Mouse (Mus musculus) lung, postnatal 36 days (tissue): ENCODE data around the gene Ocln.

Source experiments
- DNase-seq: peaks from one replicate; pipeline ENCODE4 v3.0.0; 2022; ENCODE audit warnings: mixed read lengths

Ocln gene

DNA sequence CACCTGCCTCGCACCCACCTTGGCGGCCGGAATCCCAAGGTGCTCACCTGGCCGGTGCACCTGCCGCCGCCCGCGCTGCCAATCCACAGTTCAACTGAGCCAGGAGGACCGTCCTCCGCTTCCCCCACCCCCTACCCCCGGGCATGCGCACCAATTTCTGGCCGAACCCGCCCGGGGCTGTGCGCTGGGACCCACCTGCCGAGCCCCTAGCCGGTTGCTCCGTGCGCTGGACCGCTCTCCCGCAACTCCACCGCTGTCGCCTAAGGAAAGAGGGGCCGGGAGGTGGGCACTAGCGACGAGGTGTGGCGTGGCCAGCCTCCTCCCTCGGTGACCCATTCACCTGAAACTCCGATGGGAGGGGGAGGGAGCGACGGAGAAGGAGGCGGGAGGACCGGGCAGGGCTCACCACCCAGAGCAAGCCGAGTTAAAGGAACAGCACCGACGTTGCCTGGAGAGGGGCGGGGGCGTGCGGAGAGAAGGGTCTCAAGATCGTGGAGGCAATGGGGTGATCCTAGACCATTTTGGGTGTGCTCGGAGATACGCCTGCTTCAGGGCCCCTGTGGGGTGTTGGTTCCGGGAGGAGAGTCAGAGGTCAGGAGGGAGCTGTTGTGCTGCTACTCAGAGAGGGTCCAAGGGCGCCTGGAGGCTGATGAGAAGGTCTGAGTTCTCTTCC, at the start of gene Ocln:
Gene Ocln, minus strand, starts transcription at position 350 of the 673 bp plus-strand sequence.
- DNase-seq, result peak; percentile 84

GRCm38 (mm10) chr13:100601034-100601433, 48.5 kb upstream of the Ocln start:
- DNase-seq, result no peak

GRCm38 (mm10) chr13:100600317-100600716, 47.8 kb upstream of the Ocln start:
- no peak for DNase-seq

DNA sequence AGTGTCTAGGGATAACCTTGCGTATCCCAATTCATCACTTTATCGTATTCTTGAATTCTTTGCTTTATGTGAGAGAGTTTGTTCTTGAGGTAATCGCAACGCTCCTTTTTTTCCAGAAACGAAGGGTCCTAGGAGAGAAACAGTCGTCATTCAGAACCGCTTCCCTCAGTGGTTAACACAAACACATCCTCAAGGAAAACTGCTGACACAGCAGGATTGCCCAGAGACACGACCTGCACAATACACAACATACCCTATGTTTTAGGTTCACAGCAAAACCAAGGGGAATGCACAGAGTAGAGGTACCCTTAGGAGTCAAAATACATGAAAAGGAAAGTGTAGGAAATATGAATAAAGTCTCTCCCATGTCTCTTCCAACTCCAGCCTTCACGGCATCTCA, 44.8 kb upstream of the Ocln start:
- no peak for DNase-seq

DNA sequence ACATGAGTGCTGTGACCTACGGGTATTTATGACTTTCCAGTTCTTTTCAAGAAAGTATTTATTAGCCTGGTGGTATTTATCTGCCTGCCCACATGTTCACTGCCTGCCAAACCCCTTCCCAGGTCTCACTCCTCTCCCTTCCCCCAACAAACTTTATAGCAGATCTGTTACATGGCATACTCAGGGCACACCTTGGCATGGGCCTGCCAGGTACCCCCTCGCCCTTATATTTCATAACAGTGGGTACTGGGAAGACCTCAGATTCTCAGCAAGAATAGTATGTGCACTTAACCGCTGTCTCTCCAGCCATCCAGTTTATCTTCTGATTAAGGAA, 43.0 kb upstream of the Ocln start:
- no peak for DNase-seq

DNA sequence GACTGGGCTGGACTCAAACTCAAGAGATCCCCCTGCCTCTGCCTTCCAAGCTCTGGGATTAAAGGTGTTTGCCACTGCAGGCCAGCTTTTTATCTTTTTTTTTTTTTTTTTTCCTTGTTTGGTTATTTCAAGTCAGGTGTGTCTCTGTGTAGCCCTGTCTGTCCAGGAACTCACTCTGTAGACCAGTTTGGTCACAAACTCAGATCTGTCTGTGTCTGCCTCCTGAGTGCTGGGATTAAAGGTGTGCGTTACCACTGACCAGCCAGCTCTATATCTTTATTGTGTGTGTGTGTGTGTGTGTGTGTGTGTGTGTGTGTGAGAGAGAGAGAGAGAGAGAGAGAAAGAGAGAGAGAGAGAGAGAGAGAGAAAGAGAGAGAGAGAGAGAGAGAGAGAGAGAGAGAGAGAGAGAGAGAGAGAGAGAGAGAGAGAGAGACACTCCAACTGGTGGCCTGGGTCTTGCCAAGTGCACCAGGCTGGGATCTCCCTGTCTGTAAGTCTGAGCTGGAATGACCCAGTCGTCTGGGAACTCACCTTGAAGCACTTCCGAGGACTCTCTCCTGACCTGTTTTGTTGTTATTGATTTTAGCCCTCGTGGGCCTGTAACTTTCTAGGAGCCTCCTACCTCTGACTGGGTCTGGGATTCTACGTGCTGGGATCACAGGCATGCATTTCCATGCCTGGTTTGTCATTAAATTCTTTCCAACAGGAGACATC, 42.5 kb upstream of the Ocln start:
- no peak for DNase-seq

GRCm38 (mm10) chr13:100594041-100594792, 41.7 kb upstream of the Ocln start:
- peak; percentile 78 for DNase-seq

DNA sequence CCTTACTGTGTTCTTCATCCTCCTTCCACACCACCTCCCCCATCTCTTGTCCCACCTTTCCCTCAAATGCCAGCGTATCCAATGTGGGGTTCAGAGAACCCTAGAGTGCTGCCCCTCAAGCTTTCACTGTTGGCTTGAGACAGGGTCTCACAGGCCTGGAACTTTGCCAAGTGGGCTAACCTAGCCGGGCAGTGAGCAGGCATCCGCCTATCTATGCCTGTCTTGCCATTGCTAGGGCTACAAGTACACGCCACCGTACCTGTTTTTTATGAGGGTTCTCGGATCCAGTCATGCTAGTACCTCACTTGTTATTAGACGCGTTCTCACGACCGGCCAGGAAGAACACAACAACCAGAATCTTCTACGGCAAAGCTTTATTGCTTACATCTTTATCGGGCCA, 36.1 kb upstream of the Ocln start:
- no peak for DNase-seq

- DNase-seq, result no peak
Measured at GRCm38 (mm10) chr13:100582144-100582543, 29.6 kb upstream of the Ocln start.

DNA sequence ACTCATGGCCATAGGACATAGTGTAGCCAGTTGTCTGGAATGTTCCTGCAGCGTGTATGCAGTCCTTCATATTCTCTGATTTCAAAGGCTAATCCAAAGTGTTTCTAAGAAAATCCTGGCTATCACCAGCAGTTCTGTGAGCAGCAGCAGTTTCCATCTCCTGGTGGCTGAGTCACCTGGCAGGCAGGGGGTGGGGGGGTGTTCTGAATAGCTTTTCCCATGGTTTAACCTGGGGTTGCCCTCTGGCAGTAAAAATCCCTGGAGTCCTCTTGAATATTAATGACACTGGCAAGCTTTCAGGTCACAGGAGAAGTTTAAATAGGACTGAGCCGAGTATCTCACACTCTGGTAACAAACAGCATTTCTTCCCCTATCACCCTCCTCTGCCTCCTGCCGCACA, 29.2 kb upstream of the Ocln start:
- peak; percentile 32 for DNase-seq

GRCm38 (mm10) chr13:100579951-100580350, 27.4 kb upstream of the Ocln start:
- no peak for DNase-seq

- DNase-seq, result no peak
Measured at GRCm38 (mm10) chr13:100579220-100579619, 26.7 kb upstream of the Ocln start.

DNA sequence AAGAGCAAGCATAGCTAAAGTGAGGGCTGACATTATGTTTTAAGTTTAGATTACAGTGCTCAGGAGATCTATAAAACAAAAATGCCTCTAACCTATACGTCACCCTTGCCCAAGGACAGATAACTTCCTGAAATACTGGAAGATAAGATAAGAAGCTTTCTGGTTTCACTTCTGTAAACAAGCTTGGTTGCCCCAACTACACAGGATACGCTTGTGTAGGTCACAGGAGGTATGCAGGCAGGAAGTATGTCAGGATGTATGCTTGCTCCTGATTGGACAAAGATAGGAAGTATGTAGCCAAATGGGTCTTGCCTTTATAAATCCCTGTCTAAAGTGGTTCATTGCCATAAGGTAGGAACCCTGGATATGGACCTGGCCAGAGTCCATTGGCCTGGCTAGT, 23.4 kb upstream of the Ocln start:
- DNase-seq, result peak; percentile 30

- DNase-seq, result no peak
Measured at GRCm38 (mm10) chr13:100570713-100571112, 18.2 kb upstream of the Ocln start.

DNA sequence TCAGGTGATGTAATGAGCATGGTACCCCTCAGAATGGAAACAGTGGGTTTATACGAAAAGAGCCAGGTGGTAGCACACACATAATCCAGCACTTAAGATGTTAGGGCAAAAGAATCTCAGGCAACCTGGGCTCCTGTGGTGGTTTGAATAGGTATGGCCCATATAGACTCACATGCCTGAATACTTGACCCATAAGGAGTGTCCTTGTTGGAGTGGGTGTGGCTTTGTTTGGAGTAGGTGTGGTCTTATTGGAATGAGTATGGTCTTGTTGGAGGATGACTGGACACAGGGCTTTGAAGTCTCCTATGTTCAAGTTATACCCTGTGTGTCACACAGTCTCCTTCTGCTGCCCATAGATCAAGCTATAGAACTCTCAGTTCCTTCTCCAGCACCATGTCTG, 15.8 kb upstream of the Ocln start:
- DNase-seq, result no peak

- no peak for DNase-seq
Measured at GRCm38 (mm10) chr13:100559449-100559848, 6.9 kb upstream of the Ocln start.

GRCm38 (mm10) chr13:100557011-100557410, 4.5 kb upstream of the Ocln start:
- DNase-seq, result peak; percentile 50

GRCm38 (mm10) chr13:100553042-100553437, 522 bp upstream of the Ocln start:
- DNase-seq, result no peak

DNA sequence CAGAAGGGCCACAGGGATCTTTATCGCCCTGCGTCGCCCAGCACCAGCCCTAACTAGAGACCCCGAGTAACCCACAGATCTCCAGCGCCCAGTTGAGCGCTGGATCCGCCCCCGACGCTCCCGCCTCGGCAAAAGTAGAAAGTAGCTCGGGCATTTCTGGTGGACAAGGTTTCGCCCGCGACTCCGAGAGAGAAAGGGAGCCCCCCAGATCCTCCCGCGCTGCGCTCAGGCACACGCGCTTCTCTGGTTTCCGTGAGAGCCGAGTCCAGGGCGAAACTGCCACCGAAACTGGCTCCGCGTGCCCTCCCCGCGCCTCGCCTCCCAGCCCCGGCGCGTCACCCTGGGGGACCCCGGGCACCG, 529 bp downstream of the Ocln start:
- DNase-seq, result no peak

- DNase-seq, result no peak
Measured at GRCm38 (mm10) chr13:100551371-100552008, 1.0 kb downstream of the Ocln start.

DNA sequence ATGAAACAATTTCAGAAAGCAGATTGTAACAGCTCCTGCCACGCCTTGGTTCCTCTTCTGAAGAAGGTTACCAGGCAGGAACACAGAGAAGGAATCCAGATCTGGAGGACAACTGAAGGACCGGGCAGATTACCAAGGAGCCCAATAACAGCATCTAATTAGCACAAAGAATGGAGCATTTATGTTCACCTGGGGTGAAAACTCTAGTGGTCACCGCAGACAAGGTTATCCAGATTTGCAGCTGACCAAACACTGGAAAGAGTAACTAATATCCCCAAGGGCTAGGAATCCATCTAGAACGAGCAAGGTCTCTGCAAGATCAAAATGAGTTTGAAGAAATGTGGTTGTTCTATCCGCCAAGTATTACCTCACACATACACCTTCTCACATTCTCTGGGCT, 5.2 kb downstream of the Ocln start:
- no peak for DNase-seq

- DNase-seq, result no peak
Measured at GRCm38 (mm10) chr13:100545510-100545909, 7.0 kb downstream of the Ocln start.

DNA sequence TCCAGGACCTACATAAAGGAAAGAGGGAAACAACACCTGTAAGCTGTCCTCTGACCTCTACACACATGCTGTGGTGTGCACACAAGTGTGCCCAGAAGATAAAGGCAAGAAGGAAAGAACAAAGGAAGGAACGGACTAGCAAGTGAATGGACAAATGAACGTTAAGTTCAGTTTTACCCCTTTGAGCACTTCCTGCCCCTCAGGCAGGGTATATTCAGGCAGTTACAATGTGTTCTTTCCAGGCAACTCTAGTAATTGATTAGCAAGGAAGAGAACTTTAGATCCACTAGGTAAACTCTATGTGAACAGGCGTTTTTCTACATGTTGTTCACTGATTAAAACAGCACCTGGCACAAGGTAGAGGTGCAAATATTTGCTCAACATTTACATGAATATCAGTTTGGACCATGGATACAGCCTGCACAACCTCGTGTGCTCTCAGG, 8.3 kb downstream of the Ocln start:
- no peak for DNase-seq
